Mouse (Mus musculus): ENCODE measurements at regions not wholly inside any gene's neighbourhood (a gene's known extent, or its start where the extent isn't known, plus 50 kb on each side); places are given as distances from the start of the nearest gene placed in this dataset.

GRCm38 (mm10) chr2:79537126-79537875 is 80.7 kb upstream of the Cerkl start:
- Histone ChIP-seq H3K9me3 (replicated peaks) (no peaks in the 10 kb centered on the region), H3K27me3 (ENCODE audit: low read depth, poor library complexity, severe bottlenecking) (no peaks in the 10 kb centered on the region), H3K27ac (no peak overlapping the region), H3K4me3 (no peak overlapping the region), H3K36me3 (no peaks in the 10 kb centered on the region), H3K4me1 (no peaks in the 10 kb centered on the region)
- no peak for DNase-seq (ENCODE audit: low spot score)
- 89% methylated on average over 5 of the region's 5 CpGs for WGBS

- Histone ChIP-seq H3K27ac (no peak overlapping the region), H3K9me3 (replicated peaks) (no peaks in the 10 kb centered on the region), H3K27me3 (ENCODE audit: low read depth, poor library complexity, severe bottlenecking) (no peaks in the 10 kb centered on the region), H3K4me3 (no peak overlapping the region), H3K4me1 (no peaks in the 10 kb centered on the region), H3K36me3 (no peaks in the 10 kb centered on the region)
- no peak for DNase-seq (ENCODE audit: low spot score)
- WGBS = 82% methylated on average over 8 of the region's 8 CpGs
Measured at GRCm38 (mm10) chr2:79540384-79540783, 83.8 kb upstream of the Cerkl start.

- Histone ChIP-seq H3K27me3 (ENCODE audit: low read depth, poor library complexity, severe bottlenecking) (no peaks in the 10 kb centered on the region), H3K4me3 (no peak overlapping the region), H3K4me1 (no peaks in the 10 kb centered on the region), H3K27ac (no peak overlapping the region), H3K36me3 (no peaks in the 10 kb centered on the region), H3K9me3 (replicated peaks) (no peaks in the 10 kb centered on the region)
- no peak for DNase-seq (ENCODE audit: low spot score)
- 81% methylated on average over 6 of the region's 6 CpGs for WGBS
Measured at GRCm38 (mm10) chr2:79542191-79542980, 85.8 kb upstream of the Cerkl start.

GRCm38 (mm10) chr2:79543456-79543855 is 86.9 kb upstream of the Cerkl start:
- no peak for DNase-seq (ENCODE audit: low spot score)
- H3K4me3 ChIP-seq = no peak overlapping the region
- H3K4me1 ChIP-seq = no peaks in the 10 kb centered on the region
- no peak overlapping the region for H3K27ac ChIP-seq
- no peaks in the 10 kb centered on the region for H3K27me3 ChIP-seq (ENCODE audit: low read depth, poor library complexity, severe bottlenecking)
- H3K36me3 ChIP-seq = no peaks in the 10 kb centered on the region
- no peaks in the 10 kb centered on the region for H3K9me3 ChIP-seq (replicated peaks)
- WGBS = 79% methylated on average over 5 of the region's 5 CpGs

GRCm38 (mm10) chr2:79543948-79544792 is 87.6 kb upstream of the Cerkl start:
- no peak for DNase-seq (ENCODE audit: low spot score)
- WGBS = 88% methylated on average over 8 of the region's 8 CpGs
- no peaks in the 10 kb centered on the region for H3K36me3 ChIP-seq
- H3K4me3 ChIP-seq = no peak overlapping the region
- H3K4me1 ChIP-seq = no peaks in the 10 kb centered on the region
- no peaks in the 10 kb centered on the region for H3K9me3 ChIP-seq (replicated peaks)
- no peaks in the 10 kb centered on the region for H3K27me3 ChIP-seq (ENCODE audit: low read depth, poor library complexity, severe bottlenecking)
- H3K27ac ChIP-seq = no peak overlapping the region

- Histone ChIP-seq H3K4me1 (no peaks in the 10 kb centered on the region), H3K27me3 (ENCODE audit: low read depth, poor library complexity, severe bottlenecking) (no peaks in the 10 kb centered on the region), H3K27ac (no peak overlapping the region), H3K36me3 (no peaks in the 10 kb centered on the region), H3K4me3 (no peak overlapping the region), H3K9me3 (replicated peaks) (no peaks in the 10 kb centered on the region)
- WGBS = 91% methylated on average over 4 of the region's 4 CpGs
- no peak for DNase-seq (ENCODE audit: low spot score)
Measured at GRCm38 (mm10) chr2:79544793-79545260, 88.2 kb upstream of the Cerkl start.

- 89% methylated on average over 4 of the region's 4 CpGs for WGBS
- DNase-seq (ENCODE audit: low spot score) = no peak
- no peaks in the 10 kb centered on the region for H3K36me3 ChIP-seq
Measured at GRCm38 (mm10) chr2:79546206-79546605, 88.9 kb upstream of the Itprid2 start.

GRCm38 (mm10) chr2:79547284-79547683 is 87.9 kb upstream of the Itprid2 start:
- no peak overlapping the region for H3K27ac ChIP-seq
- no peak for DNase-seq (ENCODE audit: low spot score)
- 75% methylated on average over 3 of the region's 3 CpGs for WGBS
- H3K27me3 ChIP-seq (ENCODE audit: low read depth, poor library complexity, severe bottlenecking) = no peaks in the 10 kb centered on the region
- H3K4me3 ChIP-seq = no peak overlapping the region
- no peaks in the 10 kb centered on the region for H3K36me3 ChIP-seq
- H3K9me3 ChIP-seq (replicated peaks) = no peaks in the 10 kb centered on the region
- H3K4me1 ChIP-seq = no peaks in the 10 kb centered on the region; the same call in 1 of the 2 replicates

More at GRCm38 (mm10) chr2:79546206-79546605, 88.9 kb upstream of the Itprid2 start:
- no peak overlapping the region for H3K4me3 ChIP-seq
- H3K27me3 ChIP-seq (ENCODE audit: low read depth, poor library complexity, severe bottlenecking) = no peaks in the 10 kb centered on the region
- no peaks in the 10 kb centered on the region for H3K9me3 ChIP-seq (replicated peaks)
- no peak overlapping the region for H3K27ac ChIP-seq
- no peaks in the 10 kb centered on the region; the same call in 1 of the 2 replicates for H3K4me1 ChIP-seq

- 83% methylated on average over 8 of the region's 8 CpGs for WGBS
- H3K9me3 ChIP-seq (replicated peaks) = no peaks in the 10 kb centered on the region
- H3K27me3 ChIP-seq (ENCODE audit: low read depth, poor library complexity, severe bottlenecking) = no peaks in the 10 kb centered on the region
- H3K4me3 ChIP-seq = no peak overlapping the region
- no peaks in the 10 kb centered on the region; the same call in 1 of the 2 replicates for H3K4me1 ChIP-seq
- DNase-seq (ENCODE audit: low spot score) = no peak
- no peak overlapping the region for H3K27ac ChIP-seq
- H3K36me3 ChIP-seq = no peaks in the 10 kb centered on the region
Measured at GRCm38 (mm10) chr2:79548039-79548600, 87.0 kb upstream of the Itprid2 start.

- no peaks in the 10 kb centered on the region for H3K9me3 ChIP-seq (replicated peaks)
- DNase-seq (ENCODE audit: low spot score) = no peak
- H3K4me1 ChIP-seq = no peaks in the 10 kb centered on the region; the same call in 1 of the 2 replicates
- WGBS = 94% methylated on average over 3 of the region's 3 CpGs
- H3K36me3 ChIP-seq = no peaks in the 10 kb centered on the region
- H3K27me3 ChIP-seq (ENCODE audit: low read depth, poor library complexity, severe bottlenecking) = no peaks in the 10 kb centered on the region
- H3K4me3 ChIP-seq = no peak overlapping the region
- no peak overlapping the region for H3K27ac ChIP-seq
Measured at GRCm38 (mm10) chr2:79549781-79550180, 85.4 kb upstream of the Itprid2 start.

GRCm38 (mm10) chr2:79550432-79550831 is 84.7 kb upstream of the Itprid2 start:
- Histone ChIP-seq H3K27me3 (ENCODE audit: low read depth, poor library complexity, severe bottlenecking) (no peaks in the 10 kb centered on the region), H3K27ac (0 out of 2 replicates have a peak overlapping the region, but pooled peaks have one; percentile 34), H3K36me3 (no peaks in the 10 kb centered on the region), H3K4me3 (no peak overlapping the region), H3K4me1 (no peaks in the 10 kb centered on the region; the same call in 1 of the 2 replicates), H3K9me3 (replicated peaks) (no peaks in the 10 kb centered on the region)
- DNase-seq (ENCODE audit: low spot score) = no peak
- 80% methylated on average over 3 of the region's 3 CpGs for WGBS

- Histone ChIP-seq H3K4me3 (no peak overlapping the region), H3K27ac (no peak overlapping the region), H3K27me3 (ENCODE audit: low read depth, poor library complexity, severe bottlenecking) (no peaks in the 10 kb centered on the region), H3K9me3 (replicated peaks) (no peaks in the 10 kb centered on the region), H3K36me3 (no peaks in the 10 kb centered on the region), H3K4me1 (no peaks in the 10 kb centered on the region; the same call in 1 of the 2 replicates)
- WGBS = 84% methylated on average over 5 of the region's 5 CpGs
- DNase-seq (ENCODE audit: low spot score) = no peak
Measured at GRCm38 (mm10) chr2:79552481-79552880, 82.7 kb upstream of the Itprid2 start.

Data from limb, embryonic 10.5 days (tissue).